15 mouse cellular contexts compared by ENCODE assay signal in the genomic region with DNA sequence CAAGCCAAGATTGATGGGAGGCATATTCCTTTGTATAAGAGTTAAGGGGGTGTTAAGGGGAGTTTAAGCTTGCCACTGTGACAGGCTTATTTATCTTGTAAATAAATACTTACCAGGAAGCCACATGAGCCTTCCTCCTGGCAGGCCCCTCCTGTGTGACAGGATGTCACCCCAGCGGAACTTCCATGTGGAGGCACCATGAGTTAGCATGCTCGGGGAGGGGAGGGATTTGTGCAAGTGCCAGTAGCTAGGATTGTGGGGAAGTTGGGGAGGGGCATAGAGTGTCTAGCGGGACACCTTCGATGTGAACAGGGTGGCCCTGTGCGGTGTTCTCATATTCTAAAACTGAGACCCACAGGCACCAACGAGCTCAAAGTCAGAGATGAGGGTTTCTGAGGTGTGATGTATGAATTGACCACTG.
DNase-seq lines count a peak whose midpoint lies in the region; ATAC-seq lines count a peak whose summit lies in the region.
"Had no signal": no experiment of that assay in that cellular context is flagged by ENCODE, and none has a peak within 500 bp of the region (broad histone marks: within the 10 kb centered on the region; RNA-seq: fewer than 3 reads in every experiment).

No protein-coding gene starts in this region.

- no peaks in the 10 kb centered on the region for H3K27me3 ChIP-seq in hindbrain, embryonic 15.5 days
- H3K27me3 ChIP-seq in midbrain, embryonic 15.5 days (replicated peaks), result no peaks in the 10 kb centered on the region
- no peaks in the 10 kb centered on the region for H3K27me3 ChIP-seq in intestine, embryonic 15.5 days (replicated peaks)
- H3K27me3 ChIP-seq: liver, embryonic 12.5 days had no signal

- H3K36me3 ChIP-seq in hindbrain, embryonic 15.5 days, result no peaks in the 10 kb centered on the region
- H3K36me3 ChIP-seq in midbrain, embryonic 15.5 days (replicated peaks), result no peaks in the 10 kb centered on the region
- H3K36me3 ChIP-seq in intestine, embryonic 15.5 days, result no peaks in the 10 kb centered on the region
- H3K36me3 ChIP-seq: liver, embryonic 12.5 days had no signal

- H3K4me2 ChIP-seq in hindbrain, embryonic 15.5 days, result no peak overlapping the region
- no peak overlapping the region for H3K4me2 ChIP-seq in midbrain, embryonic 15.5 days
- no peak overlapping the region for H3K4me2 ChIP-seq in intestine, embryonic 15.5 days (replicated peaks)
- H3K4me2 ChIP-seq: heart, embryonic 11.5 days; liver, embryonic 12.5 days had no signal

- 56% methylated on average over 6 of the region's 6 CpGs for WGBS in hindbrain, embryonic 15.5 days
- 59% methylated on average over 6 of the region's 6 CpGs for WGBS in midbrain, embryonic 15.5 days
- 77% methylated on average over 6 of the region's 6 CpGs for WGBS in intestine, embryonic 15.5 days

- no peaks in the 10 kb centered on the region for H3K9me3 ChIP-seq in hindbrain, embryonic 15.5 days
- no peaks in the 10 kb centered on the region for H3K9me3 ChIP-seq in midbrain, embryonic 15.5 days
- no peaks in the 10 kb centered on the region for H3K9me3 ChIP-seq in intestine, embryonic 15.5 days

- no peak overlapping the region for H3K27ac ChIP-seq in hindbrain, embryonic 15.5 days (replicated peaks)
- H3K27ac ChIP-seq in midbrain, embryonic 15.5 days, result peak overlapping the region; percentile 13; the same call in 1 of the 2 replicates
- no peak overlapping the region for H3K27ac ChIP-seq in intestine, embryonic 15.5 days
- H3K27ac ChIP-seq: liver, embryonic 12.5 days had no signal

- peaks cover 22% of the 10 kb centered on the region for H3K4me1 ChIP-seq in hindbrain, embryonic 15.5 days (replicated peaks)
- no peaks in the 10 kb centered on the region; the same call in 1 of the 2 replicates for H3K4me1 ChIP-seq in midbrain, embryonic 15.5 days
- H3K4me1 ChIP-seq in intestine, embryonic 15.5 days (replicated peaks), result no peaks in the 10 kb centered on the region
- H3K4me1 ChIP-seq: liver, embryonic 12.5 days had no signal

- H3K4me3 ChIP-seq in hindbrain, embryonic 15.5 days, result no peak overlapping the region
- no peak overlapping the region for H3K4me3 ChIP-seq in midbrain, embryonic 15.5 days
- H3K4me3 ChIP-seq in intestine, embryonic 15.5 days (replicated peaks), result no peak overlapping the region
- H3K4me3 ChIP-seq: liver, embryonic 12.5 days had no signal

- peak; percentile 20 for DNase-seq in kidney, adult 11 months
- DNase-seq in kidney, adult 18-20 months, result no peak
- DNase-seq in kidney, postnatal 14 days, result peak; percentile 34
- no peak for DNase-seq in right cerebral cortex, postnatal 36 days (ENCODE audit: low spot score in 2 of 2)
- no peak for DNase-seq in cerebellum, postnatal 10 days
- DNase-seq: adrenal gland, adult 2 months; cerebellum, adult 11 months; thymus, postnatal 25 days had no signal

- peak; percentile 67 for ATAC-seq in hindbrain, embryonic 15.5 days (ENCODE audit: low FRiP score, low read depth)
- ATAC-seq in midbrain, embryonic 15.5 days (replicated peaks), result peak; percentile 49; the same call in 1 of the 2 replicates
- no peak for ATAC-seq in intestine, embryonic 15.5 days
- ATAC-seq: CD4-positive, CD25-positive, alpha-beta regulatory T cell, adult 4 months; inflammation-experienced regulatory T-cells, adult 6 months; liver, embryonic 12.5 days had no signal

- no peak overlapping the region for H3K9ac ChIP-seq in hindbrain, embryonic 15.5 days
- no peak overlapping the region for H3K9ac ChIP-seq in midbrain, embryonic 15.5 days
- H3K9ac ChIP-seq in intestine, embryonic 15.5 days, result no peak overlapping the region
- H3K9ac ChIP-seq: liver, embryonic 12.5 days had no signal

Comparison
In these comparisons a context has a peak if more than half of its experiments do, and no peak if none do; other contexts are left out.
1. DNase-seq: peak in kidney, adult 11 months (single experiment) and kidney, postnatal 14 days (single experiment); none in kidney, adult 18-20 months (single experiment), right cerebral cortex, postnatal 36 days (0 of 2) and cerebellum, postnatal 10 days (0 of 2).